Mouse (Mus musculus) E14TG2a.4 (cell line): ENCODE measurements at regions not wholly inside any gene's neighbourhood (a gene's known extent, or its start where the extent isn't known, plus 50 kb on each side); places are given as distances from the start of the nearest gene placed in this dataset.

Source experiments
- CTCF ChIP-seq: conservative IDR thresholded peaks from 2 replicates; pipeline ENCODE4 v1.5.1; 2014; ENCODE audit warnings: low read length
- NANOG ChIP-seq: IDR thresholded peaks from 2 replicates; pipeline ENCODE4 v1.6.1; 2014; ENCODE audit warnings: borderline replicate concordance, low read length, mixed read lengths
- POU5F1 ChIP-seq: IDR thresholded peaks from 2 replicates; pipeline ENCODE4 v1.6.1; 2014; ENCODE audit warnings: low read length, borderline replicate concordance

DNA sequence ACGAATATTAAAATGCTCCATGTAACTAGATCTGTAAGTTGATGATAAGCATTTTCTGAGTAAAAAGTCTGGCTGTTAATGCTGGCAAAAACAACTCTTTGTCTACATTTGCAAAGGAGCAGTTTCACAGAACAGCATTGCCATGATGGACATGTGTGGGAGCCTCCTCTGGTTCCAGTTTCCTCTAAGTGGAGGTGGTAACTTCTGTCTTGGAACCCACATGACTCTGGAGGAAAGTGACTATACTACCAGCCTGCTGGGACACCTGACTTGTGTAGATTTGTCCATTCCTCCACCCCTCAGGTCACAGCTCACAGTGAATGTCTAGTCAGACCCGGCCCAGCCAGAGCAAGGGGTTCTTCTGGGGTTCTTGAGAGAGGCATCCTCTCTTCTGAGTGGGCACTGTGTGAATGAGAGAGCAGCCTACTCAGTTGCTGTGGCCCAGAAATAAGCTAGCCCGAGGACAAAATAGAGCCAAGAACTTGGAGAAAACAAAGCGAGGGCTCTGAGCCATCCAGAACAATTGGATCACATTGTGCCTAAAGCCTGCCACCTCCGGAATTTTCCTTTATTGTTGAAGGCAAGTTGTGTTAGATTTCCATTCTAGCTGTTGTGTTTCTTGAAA, 97.9 kb upstream of the Wscd1 start:
- TF ChIP-seq CTCF (no peak), NANOG (no peak), POU5F1 (no peak)
